Mouse (Mus musculus) embryonic facial prominence, embryonic 15.5 days (tissue): Measurements from ENCODE around the gene Mif. TPM values are rescaled to one million over a fixed set of nuclear protein-coding genes. Genes with fewer than 3 reads are reported as not detected.
"Not testable (repeated sequence)": the region's sequence is repeated elsewhere in the genome, so short reads cannot be mapped to it uniquely, and the experiment has no call there.

Experiments
- ATAC-seq: fragments of 200-750 bp; cut with Nextera tagmentation; 2 replicates; pipeline ENCODE4 v1.8.0; 2017; ENCODE audit warnings: low read depth, moderate TSS enrichment; ENCODE audit not compliant: insufficient number of reproducible peaks, low FRiP score, low TSS enrichment
- H3K27ac ChIP-seq: fragments of 300-500 bp; sonication (generic); replicated peaks from 2 replicates; pipeline ENCODE4 v1.5.1; 2015; ENCODE audit warnings: mild to moderate bottlenecking, inconsistent platforms
- H3K27me3 ChIP-seq: fragments of 300-500 bp; sonication (generic); 2 replicates; pipeline ENCODE4 v1.6.1; 2015; ENCODE audit warnings: inconsistent platforms
- H3K36me3 ChIP-seq: fragments of 300-500 bp; sonication (generic); 2 replicates; pipeline ENCODE4 v1.6.1; 2015; ENCODE audit warnings: mild to moderate bottlenecking, inconsistent platforms
- H3K4me1 ChIP-seq: fragments of 300-500 bp; sonication (generic); 2 replicates; pipeline ENCODE4 v1.6.1; 2015; ENCODE audit warnings: inconsistent platforms
- H3K4me2 ChIP-seq: fragments of 300-500 bp; sonication (generic); replicated peaks from 2 replicates; pipeline ENCODE4 v1.6.1; 2015; ENCODE audit warnings: mild to moderate bottlenecking, inconsistent platforms
- H3K4me3 ChIP-seq: fragments of 300-500 bp; sonication (generic); replicated peaks from 2 replicates; pipeline ENCODE4 v1.5.1; 2015; ENCODE audit warnings: mild to moderate bottlenecking, inconsistent platforms
- H3K9ac ChIP-seq: fragments of 300-500 bp; sonication (generic); 2 replicates; pipeline ENCODE4 v1.6.1; 2015; ENCODE audit warnings: inconsistent platforms
- H3K9me3 ChIP-seq: fragments of 300-500 bp; sonication (generic); replicated peaks from 2 replicates; pipeline ENCODE4 v1.6.1; 2016; ENCODE audit warnings: inconsistent platforms
- WGBS: fragments of 180-500 bp; shearing (Covaris S2); methylation state at CpG from one replicate; pipeline ENCODE4 v1.1.7; 2015; 5-methylcytosine and 5-hydroxymethylcytosine counted together
- polyA plus RNA-seq: library from polyadenylated mRNA; unstranded; fragments of >200 nt; fragmentation: Nextera tagmentation; extraction: Ambion mirVana; gene quantifications from 2 replicates; pipeline ENCODE4 v1.2.1, GENCODE M21; 2015

Gene Mif
- polyA plus RNA-seq, 1 experiment from 2014 or later, result 1,429 TPM

- not testable (repeated sequence) for H3K27me3 ChIP-seq, H3K9me3 ChIP-seq, H3K27ac ChIP-seq, ATAC-seq, H3K36me3 ChIP-seq, H3K9ac ChIP-seq, H3K4me2 ChIP-seq, H3K4me3 ChIP-seq, H3K4me1 ChIP-seq
- WGBS, result 69% methylated on average over 5 of the region's 5 CpGs
These were observed 27.5 kb upstream of the Mif start for GRCm38 (mm10) chr10:75887504-75887903.

DNA sequence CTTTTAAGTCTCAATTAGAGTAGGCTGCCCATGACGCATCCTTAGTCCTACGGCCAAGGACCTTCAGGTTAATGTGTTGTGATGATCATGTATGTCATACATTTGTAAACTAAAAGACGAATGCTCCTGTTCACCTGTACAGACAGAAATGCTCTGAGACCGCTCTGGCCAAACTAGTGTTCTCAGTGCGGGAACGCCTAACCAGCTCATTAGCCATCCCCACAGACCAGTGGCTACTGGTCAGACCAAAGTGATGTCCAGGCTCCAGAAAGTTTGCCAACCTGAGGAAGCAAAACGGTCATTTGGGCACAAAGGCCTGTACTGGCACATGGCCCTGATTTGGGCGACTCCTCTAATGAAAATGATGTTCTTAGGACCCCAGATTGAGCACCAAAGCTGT, 24.7 kb upstream of the Mif start:
- WGBS, result 94% methylated on average over 8 of the region's 8 CpGs
- no peak overlapping the region for H3K4me2 ChIP-seq
- H3K4me1 ChIP-seq, result peaks cover 17% of the 10 kb centered on the region
- no peak for ATAC-seq
- no peaks in the 10 kb centered on the region for H3K27me3 ChIP-seq
- no peak overlapping the region for H3K4me3 ChIP-seq
- no peak overlapping the region for H3K27ac ChIP-seq
- no peaks in the 10 kb centered on the region for H3K36me3 ChIP-seq
- H3K9me3 ChIP-seq, result no peaks in the 10 kb centered on the region
- no peak overlapping the region for H3K9ac ChIP-seq

DNA sequence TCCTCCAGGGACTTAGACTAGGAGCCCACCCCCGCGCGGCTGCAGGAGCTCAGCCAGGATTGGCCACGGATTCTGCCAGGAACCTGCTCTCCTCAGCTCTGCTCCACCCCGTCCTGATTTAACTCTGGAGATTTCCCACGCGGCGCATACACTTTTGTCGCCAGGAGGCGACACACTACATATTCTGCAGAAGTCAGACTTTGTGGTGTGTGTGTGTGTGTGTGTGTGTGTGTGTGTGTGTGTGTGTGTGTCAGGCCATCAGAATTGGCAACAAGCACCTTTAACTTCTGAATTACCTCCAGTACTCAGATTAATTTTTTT, 23.2 kb upstream of the Mif start:
- H3K4me2 ChIP-seq, result peak overlapping the region; percentile 34; the same call in 1 of the 2 replicates
- H3K4me1 ChIP-seq, result peaks cover 13% of the 10 kb centered on the region
- H3K27me3 ChIP-seq, result no peaks in the 10 kb centered on the region
- ATAC-seq, result peak; percentile 40; the same call in 1 of the 2 replicates
- under 1% methylated on average over 10 of the region's 10 CpGs for WGBS
- H3K9me3 ChIP-seq, result no peaks in the 10 kb centered on the region
- no peaks in the 10 kb centered on the region for H3K36me3 ChIP-seq
- no peak overlapping the region for H3K27ac ChIP-seq
- no peak overlapping the region for H3K9ac ChIP-seq
- no peak overlapping the region for H3K4me3 ChIP-seq

GRCm38 (mm10) chr10:75882433-75883231, 22.6 kb upstream of the Mif start:
- H3K9ac ChIP-seq, result no peak overlapping the region
- peaks cover 13% of the 10 kb centered on the region for H3K4me1 ChIP-seq
- no peaks in the 10 kb centered on the region for H3K9me3 ChIP-seq
- H3K4me2 ChIP-seq, result peak overlapping the region; percentile 34; the same call in 1 of the 2 replicates
- ATAC-seq, result peak; percentile 52; the same call in 1 of the 2 replicates
- no peak overlapping the region for H3K27ac ChIP-seq
- no peaks in the 10 kb centered on the region for H3K36me3 ChIP-seq
- 8% methylated on average over 15 of the region's 15 CpGs for WGBS
- no peak overlapping the region for H3K4me3 ChIP-seq
- H3K27me3 ChIP-seq, result no peaks in the 10 kb centered on the region

- H3K9me3 ChIP-seq, result no peaks in the 10 kb centered on the region
- ATAC-seq, result no peak
- H3K27me3 ChIP-seq, result no peaks in the 10 kb centered on the region
- H3K4me2 ChIP-seq, result no peak overlapping the region
- peak overlapping the region; percentile 45 for H3K27ac ChIP-seq
- peaks cover 13% of the 10 kb centered on the region for H3K4me1 ChIP-seq
- 23% methylated on average over 20 of the region's 20 CpGs for WGBS
- no peak overlapping the region for H3K4me3 ChIP-seq
- H3K9ac ChIP-seq, result no peak overlapping the region
- no peaks in the 10 kb centered on the region for H3K36me3 ChIP-seq
These were observed 21.8 kb upstream of the Mif start for GRCm38 (mm10) chr10:75881578-75882432.

DNA sequence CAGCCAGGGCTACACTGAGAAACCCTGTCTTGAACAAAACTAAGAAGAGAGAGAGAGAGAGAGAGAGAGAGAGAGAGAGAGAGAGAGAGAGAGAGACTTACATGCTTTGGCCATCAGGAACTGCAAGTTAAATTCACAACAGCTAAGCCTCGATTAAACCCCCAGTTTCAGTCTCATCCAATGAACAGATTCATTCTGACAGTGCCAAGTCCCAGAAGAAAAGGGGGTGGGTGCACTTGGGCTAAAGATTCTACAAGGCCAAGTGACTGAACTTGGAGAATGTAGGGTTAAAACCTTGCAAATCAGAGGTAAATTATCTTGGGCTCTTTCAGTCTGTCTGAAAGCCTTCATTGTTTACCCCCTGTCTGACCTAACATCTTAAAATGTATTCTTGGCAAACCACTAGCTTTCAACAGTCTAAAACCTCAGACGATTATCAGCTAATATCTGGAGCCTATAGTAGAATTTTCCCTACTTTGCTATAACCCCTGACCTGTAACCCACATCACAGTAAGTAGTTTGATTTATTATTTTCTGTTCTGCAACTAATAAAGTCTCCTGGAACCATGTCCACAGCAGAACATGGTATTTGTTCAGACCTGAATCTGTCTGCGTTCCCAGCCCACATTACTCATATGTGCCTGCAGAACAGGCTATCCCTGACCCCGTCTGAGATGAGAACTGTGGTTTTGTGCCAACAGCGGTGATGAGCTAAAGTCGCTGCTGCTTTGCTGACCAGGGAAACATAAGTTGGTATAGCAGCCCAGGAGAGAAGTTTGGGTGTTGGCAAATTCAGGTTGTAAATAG, 20.9 kb upstream of the Mif start:
- H3K27ac ChIP-seq, result peak overlapping the region; percentile 45

GRCm38 (mm10) chr10:75880351-75880750, 20.3 kb upstream of the Mif start:
- Histone ChIP-seq H3K36me3 (no peaks in the 10 kb centered on the region), H3K4me2 (no peak overlapping the region), H3K9me3 (no peaks in the 10 kb centered on the region), H3K27me3 (no peaks in the 10 kb centered on the region), H3K9ac (no peak overlapping the region), H3K4me1 (peaks cover 13% of the 10 kb centered on the region), H3K4me3 (no peak overlapping the region), H3K27ac (no peak overlapping the region)
- ATAC-seq, result no peak
- WGBS, result 94% methylated on average over 10 of the region's 10 CpGs

More for the DNA sequence above, 20.9 kb upstream of the Mif start:
- Histone ChIP-seq H3K27me3 (no peaks in the 10 kb centered on the region), H3K9me3 (no peaks in the 10 kb centered on the region), H3K4me2 (no peak overlapping the region), H3K4me1 (peaks cover 13% of the 10 kb centered on the region), H3K4me3 (no peak overlapping the region), H3K9ac (no peak overlapping the region), H3K36me3 (no peaks in the 10 kb centered on the region)
- 36% methylated on average over 6 of the region's 6 CpGs for WGBS
- ATAC-seq, result no peak

DNA sequence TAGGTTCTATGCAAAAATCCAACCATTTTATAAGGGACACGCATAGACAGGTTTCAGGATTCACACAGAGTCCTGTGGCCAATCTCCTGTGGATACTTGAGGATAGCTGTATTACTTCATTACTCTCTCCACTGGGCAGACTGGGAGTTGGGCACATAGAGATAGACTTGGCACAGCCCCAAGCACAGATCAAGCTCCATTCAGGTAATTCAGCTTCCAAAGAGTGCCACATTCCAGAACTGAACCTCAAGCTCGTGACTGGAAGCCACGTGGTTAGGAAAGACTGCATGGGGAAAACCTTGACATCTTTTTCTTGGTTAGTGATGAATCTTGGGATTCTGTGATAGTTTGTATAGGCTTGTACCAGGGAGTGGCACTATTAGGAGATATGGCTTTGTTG, 18.8 kb upstream of the Mif start:
- 78% methylated on average over 3 of the region's 3 CpGs for WGBS
- H3K4me3 ChIP-seq, result no peak overlapping the region
- no peaks in the 10 kb centered on the region for H3K9me3 ChIP-seq
- no peaks in the 10 kb centered on the region for H3K36me3 ChIP-seq
- no peak for ATAC-seq
- H3K4me1 ChIP-seq, result peaks cover 15% of the 10 kb centered on the region
- H3K27me3 ChIP-seq, result no peaks in the 10 kb centered on the region
- H3K9ac ChIP-seq, result no peak overlapping the region
- H3K4me2 ChIP-seq, result no peak overlapping the region
- no peak overlapping the region for H3K27ac ChIP-seq

GRCm38 (mm10) chr10:75873543-75874170, 13.6 kb upstream of the Mif start:
- H3K27me3 ChIP-seq, result no peaks in the 10 kb centered on the region
- H3K9ac ChIP-seq, result no peak overlapping the region
- 21% methylated on average over 10 of the region's 10 CpGs for WGBS
- peak overlapping the region; percentile 59 for H3K4me2 ChIP-seq
- H3K4me3 ChIP-seq, result peak overlapping the region; percentile 41
- no peaks in the 10 kb centered on the region for H3K9me3 ChIP-seq
- H3K4me1 ChIP-seq, result peaks cover 18% of the 10 kb centered on the region
- H3K27ac ChIP-seq, result peak overlapping the region; percentile 65
- no peaks in the 10 kb centered on the region for H3K36me3 ChIP-seq
- ATAC-seq, result no peak

- WGBS, result under 1% methylated on average over 11 of the region's 11 CpGs
- no peak overlapping the region for H3K9ac ChIP-seq
- peak overlapping the region; percentile 65 for H3K27ac ChIP-seq
- H3K4me1 ChIP-seq, result peaks cover 18% of the 10 kb centered on the region
- peak; percentile 92 for ATAC-seq
- no peaks in the 10 kb centered on the region for H3K9me3 ChIP-seq
- peak overlapping the region; percentile 59 for H3K4me2 ChIP-seq
- H3K4me3 ChIP-seq, result peak overlapping the region; percentile 41
- no peaks in the 10 kb centered on the region for H3K27me3 ChIP-seq
- H3K36me3 ChIP-seq, result no peaks in the 10 kb centered on the region
These were observed 13.0 kb upstream of the Mif start for GRCm38 (mm10) chr10:75872915-75873542.
